Mouse (Mus musculus): Measurements from ENCODE around the gene Csk. TPM values are rescaled to one million over a fixed set of nuclear protein-coding genes. Genes with fewer than 3 reads are reported as not detected.

The Csk gene
- polyA plus RNA-seq, 1 experiment from 2014 or later: 42.3 TPM

GRCm38 (mm10) chr9:57669566-57669965, 16.1 kb upstream of the Csk start:
- Histone ChIP-seq H3K27ac (no peak overlapping the region), H3K4me3 (no peak overlapping the region), H3K4me1 (replicated peaks) (no peaks in the 10 kb centered on the region), H3K27me3 (ENCODE audit: insufficient read depth, poor library complexity, severe bottlenecking) (peaks cover 4% of the 10 kb centered on the region; the same call in 1 of the 2 replicates), H3K9me3 (no peaks in the 10 kb centered on the region), H3K36me3 (no peaks in the 10 kb centered on the region)
- DNase-seq (ENCODE audit: low spot score): no peak
- WGBS: 79% methylated on average over 3 of the region's 3 CpGs

GRCm38 (mm10) chr9:57668277-57668676, 14.8 kb upstream of the Csk start:
- no peak for DNase-seq (ENCODE audit: low spot score)
- H3K27me3 ChIP-seq (ENCODE audit: insufficient read depth, poor library complexity, severe bottlenecking): peaks cover 4% of the 10 kb centered on the region; the same call in 1 of the 2 replicates
- 41% methylated on average over 1 of the region's 1 CpGs for WGBS
- no peak overlapping the region for H3K27ac ChIP-seq
- no peaks in the 10 kb centered on the region for H3K9me3 ChIP-seq
- no peak overlapping the region for H3K4me3 ChIP-seq
- H3K4me1 ChIP-seq (replicated peaks): no peaks in the 10 kb centered on the region
- H3K36me3 ChIP-seq: no peaks in the 10 kb centered on the region

- DNase-seq (ENCODE audit: low spot score): no peak
- H3K4me1 ChIP-seq (replicated peaks): no peaks in the 10 kb centered on the region
- H3K27me3 ChIP-seq (ENCODE audit: insufficient read depth, poor library complexity, severe bottlenecking): peaks cover 4% of the 10 kb centered on the region; the same call in 1 of the 2 replicates
- H3K36me3 ChIP-seq: no peaks in the 10 kb centered on the region
- WGBS: 58% methylated on average over 11 of the region's 11 CpGs
- no peak overlapping the region for H3K4me3 ChIP-seq
- no peaks in the 10 kb centered on the region for H3K9me3 ChIP-seq
- no peak overlapping the region for H3K27ac ChIP-seq
Measured at GRCm38 (mm10) chr9:57667817-57668216, 14.4 kb upstream of the Csk start.

GRCm38 (mm10) chr9:57667136-57667535, 13.7 kb upstream of the Csk start:
- 77% methylated on average over 3 of the region's 3 CpGs for WGBS
- Histone ChIP-seq H3K9me3 (no peaks in the 10 kb centered on the region), H3K27me3 (ENCODE audit: insufficient read depth, poor library complexity, severe bottlenecking) (peaks cover 4% of the 10 kb centered on the region; the same call in 1 of the 2 replicates), H3K4me1 (replicated peaks) (no peaks in the 10 kb centered on the region), H3K36me3 (no peaks in the 10 kb centered on the region), H3K4me3 (no peak overlapping the region), H3K27ac (no peak overlapping the region)
- no peak for DNase-seq (ENCODE audit: low spot score)

GRCm38 (mm10) chr9:57666536-57666935, 13.1 kb upstream of the Csk start:
- WGBS: 83% methylated on average over 8 of the region's 8 CpGs
- Histone ChIP-seq H3K27me3 (ENCODE audit: insufficient read depth, poor library complexity, severe bottlenecking) (peaks cover 4% of the 10 kb centered on the region; the same call in 1 of the 2 replicates), H3K36me3 (no peaks in the 10 kb centered on the region), H3K4me1 (replicated peaks) (no peaks in the 10 kb centered on the region), H3K27ac (no peak overlapping the region), H3K9me3 (no peaks in the 10 kb centered on the region), H3K4me3 (no peak overlapping the region)
- DNase-seq (ENCODE audit: low spot score): no peak

GRCm38 (mm10) chr9:57664616-57665015, 11.2 kb upstream of the Csk start:
- DNase-seq (ENCODE audit: low spot score): no peak
- 77% methylated on average over 7 of the region's 7 CpGs for WGBS
- no peaks in the 10 kb centered on the region for H3K36me3 ChIP-seq
- no peaks in the 10 kb centered on the region for H3K4me1 ChIP-seq (replicated peaks)
- H3K9me3 ChIP-seq: no peaks in the 10 kb centered on the region
- no peak overlapping the region for H3K27ac ChIP-seq
- peaks cover 4% of the 10 kb centered on the region; the same call in 1 of the 2 replicates for H3K27me3 ChIP-seq (ENCODE audit: insufficient read depth, poor library complexity, severe bottlenecking)
- no peak overlapping the region for H3K4me3 ChIP-seq

- Histone ChIP-seq H3K4me3 (no peak overlapping the region), H3K9me3 (no peaks in the 10 kb centered on the region), H3K27me3 (ENCODE audit: insufficient read depth, poor library complexity, severe bottlenecking) (peaks cover 6% of the 10 kb centered on the region; the same call in 1 of the 2 replicates), H3K36me3 (no peaks in the 10 kb centered on the region), H3K27ac (no peak overlapping the region), H3K4me1 (replicated peaks) (no peaks in the 10 kb centered on the region)
- 84% methylated on average over 3 of the region's 3 CpGs for WGBS
- DNase-seq (ENCODE audit: low spot score): no peak
Measured at GRCm38 (mm10) chr9:57661552-57661951, 8.1 kb upstream of the Csk start.

- H3K4me3 ChIP-seq: no peak overlapping the region
- peaks cover 7% of the 10 kb centered on the region for H3K4me1 ChIP-seq (replicated peaks)
- DNase-seq (ENCODE audit: low spot score): no peak
- no peak overlapping the region for H3K27ac ChIP-seq
- 84% methylated on average over 6 of the region's 6 CpGs for WGBS
- no peaks in the 10 kb centered on the region for H3K36me3 ChIP-seq
- peaks cover 7% of the 10 kb centered on the region; the same call in 1 of the 2 replicates for H3K27me3 ChIP-seq (ENCODE audit: insufficient read depth, poor library complexity, severe bottlenecking)
- H3K9me3 ChIP-seq: no peaks in the 10 kb centered on the region
Measured at GRCm38 (mm10) chr9:57660501-57660900, 7.1 kb upstream of the Csk start.

GRCm38 (mm10) chr9:57659774-57660173, 6.3 kb upstream of the Csk start:
- Histone ChIP-seq H3K9me3 (no peaks in the 10 kb centered on the region), H3K4me1 (replicated peaks) (peaks cover 8% of the 10 kb centered on the region), H3K27ac (peak overlapping the region; percentile 57), H3K36me3 (no peaks in the 10 kb centered on the region), H3K4me3 (no peak overlapping the region), H3K27me3 (ENCODE audit: insufficient read depth, poor library complexity, severe bottlenecking) (peaks cover 12% of the 10 kb centered on the region)
- WGBS: 27% methylated on average over 4 of the region's 4 CpGs
- DNase-seq (ENCODE audit: low spot score): peak; percentile 70

GRCm38 (mm10) chr9:57658970-57659369, 5.5 kb upstream of the Csk start:
- no peak overlapping the region for H3K4me3 ChIP-seq
- H3K4me1 ChIP-seq (replicated peaks): peaks cover 13% of the 10 kb centered on the region
- no peaks in the 10 kb centered on the region for H3K9me3 ChIP-seq
- 77% methylated on average over 4 of the region's 4 CpGs for WGBS
- peaks cover 20% of the 10 kb centered on the region for H3K27me3 ChIP-seq (ENCODE audit: insufficient read depth, poor library complexity, severe bottlenecking)
- DNase-seq (ENCODE audit: low spot score): no peak
- H3K27ac ChIP-seq: no peak overlapping the region
- H3K36me3 ChIP-seq: no peaks in the 10 kb centered on the region

- peaks cover 31% of the 10 kb centered on the region for H3K27me3 ChIP-seq (ENCODE audit: insufficient read depth, poor library complexity, severe bottlenecking)
- no peak overlapping the region for H3K27ac ChIP-seq
- H3K36me3 ChIP-seq: no peaks in the 10 kb centered on the region
- DNase-seq (ENCODE audit: low spot score): no peak
- 65% methylated on average over 4 of the region's 4 CpGs for WGBS
- H3K4me3 ChIP-seq: no peak overlapping the region
- no peaks in the 10 kb centered on the region for H3K9me3 ChIP-seq
- peaks cover 24% of the 10 kb centered on the region for H3K4me1 ChIP-seq (replicated peaks)
Measured at GRCm38 (mm10) chr9:57657843-57658242, 4.4 kb upstream of the Csk start.

GRCm38 (mm10) chr9:57656631-57657350, 3.4 kb upstream of the Csk start:
- H3K27ac ChIP-seq: no peak overlapping the region
- H3K4me1 ChIP-seq (replicated peaks): peaks cover 34% of the 10 kb centered on the region
- WGBS: 88% methylated on average over 19 of the region's 19 CpGs
- H3K4me3 ChIP-seq: no peak overlapping the region
- no peaks in the 10 kb centered on the region for H3K36me3 ChIP-seq
- H3K9me3 ChIP-seq: no peaks in the 10 kb centered on the region
- DNase-seq (ENCODE audit: low spot score): no peak
- H3K27me3 ChIP-seq (ENCODE audit: insufficient read depth, poor library complexity, severe bottlenecking): peaks cover 34% of the 10 kb centered on the region

- Histone ChIP-seq H3K4me3 (peak overlapping the region; percentile 22), H3K27ac (peak overlapping the region; percentile 68)
- DNase-seq (ENCODE audit: low spot score): peak; percentile 96
Measured at GRCm38 (mm10) chr9:57655749-57656148, 2.3 kb upstream of the Csk start.

More at GRCm38 (mm10) chr9:57655749-57656148, 2.3 kb upstream of the Csk start:
- Histone ChIP-seq H3K9me3 (no peaks in the 10 kb centered on the region), H3K4me1 (replicated peaks) (peaks cover 44% of the 10 kb centered on the region), H3K27me3 (ENCODE audit: insufficient read depth, poor library complexity, severe bottlenecking) (peaks cover 34% of the 10 kb centered on the region), H3K36me3 (no peaks in the 10 kb centered on the region)
- WGBS: 5% methylated on average over 11 of the region's 11 CpGs
